Mouse (Mus musculus) liver, postnatal 0 days (tissue): ENCODE data around the gene Apbb1ip. TPM values are rescaled to one million over a fixed set of nuclear protein-coding genes. Genes with fewer than 3 reads are reported as not detected.
"Not testable (repeated sequence)": the region's sequence is repeated elsewhere in the genome, so short reads cannot be mapped to it uniquely, and the experiment has no call there.

Experiments
- ATAC-seq: fragments of 200-750 bp; cut with Nextera tagmentation; 2 replicates; pipeline ENCODE4 v1.8.0; 2017; ENCODE audit warnings: mild to moderate bottlenecking, moderate library complexity
- DNase-seq: peaks from one replicate; pipeline ENCODE4 v3.0.0-alpha.2; 2016
- H3K27ac ChIP-seq: fragments of 300-500 bp; sonication (generic); 2 replicates; pipeline ENCODE4 v1.5.1; 2014; ENCODE audit warnings: antibody characterized with exemption, moderate library complexity, mild to moderate bottlenecking, low read depth
- H3K27me3 ChIP-seq: fragments of 300-500 bp; sonication (generic); 2 replicates; pipeline ENCODE4 v1.6.1; 2014; ENCODE audit warnings: low read length, control low read depth, mixed read lengths; ENCODE audit not compliant: insufficient read depth
- H3K36me3 ChIP-seq: fragments of 300-500 bp; sonication (generic); replicated peaks from 2 replicates; pipeline ENCODE4 v1.6.1; 2014; ENCODE audit warnings: mild to moderate bottlenecking, control low read depth, low read length, moderate library complexity, mixed read lengths; ENCODE audit not compliant: insufficient read depth
- H3K4me1 ChIP-seq: fragments of 300-500 bp; sonication (generic); 2 replicates; pipeline ENCODE4 v1.6.1; 2014; ENCODE audit warnings: antibody characterized with exemption, mild to moderate bottlenecking, control low read depth; ENCODE audit not compliant: insufficient read depth
- H3K4me2 ChIP-seq: fragments of 300-500 bp; sonication (generic); 2 replicates; pipeline ENCODE4 v1.6.1; 2014; ENCODE audit warnings: low read depth, mild to moderate bottlenecking, low read length, moderate library complexity, mixed read lengths
- H3K4me3 ChIP-seq: fragments of 300-500 bp; sonication (generic); 2 replicates; pipeline ENCODE4 v1.5.1; 2014; ENCODE audit warnings: low read depth, low read length
- H3K9ac ChIP-seq: fragments of 300-500 bp; sonication (generic); replicated peaks from 2 replicates; pipeline ENCODE4 v1.6.1; 2014; ENCODE audit warnings: mild to moderate bottlenecking, moderate library complexity
- H3K9me3 ChIP-seq: fragments of 300-500 bp; sonication (generic); 2 replicates; pipeline ENCODE4 v1.6.1; 2016; ENCODE audit warnings: mild to moderate bottlenecking, control low read depth, low read length, mixed read lengths
- CTCF ChIP-seq: sonication (generic); IDR thresholded peaks from 2 replicates; pipeline ENCODE4 v1.5.1; 2016; ENCODE audit warnings: antibody characterized with exemption, low read depth
- EP300 ChIP-seq: IDR thresholded peaks from 2 replicates; pipeline ENCODE4 v1.6.1; 2016; ENCODE audit warnings: antibody characterized with exemption, low read depth, mild to moderate bottlenecking
- WGBS: fragments of 180-500 bp; shearing (Covaris S2); extraction: QIAGEN DNeasy Blood & Tissue Kit; methylation state at CpG from one replicate; pipeline ENCODE4 v1.1.7; 2014; ENCODE audit not compliant: insufficient replicate concordance; 5-methylcytosine and 5-hydroxymethylcytosine counted together
- polyA plus RNA-seq: library from polyadenylated mRNA; unstranded; fragments of >200 nt; fragmentation: Nextera tagmentation; extraction: Ambion mirVana; gene quantifications from 2 replicates; pipeline ENCODE4 v1.2.1, GENCODE M21; 2015

The Apbb1ip gene
- polyA plus RNA-seq, 1 experiment from 2014 or later = 11.3 TPM

GRCm38 (mm10) chr2:22865818-22866217 is 91.9 kb downstream of the Apbb1ip start:
- Histone ChIP-seq H3K9me3 (no peaks in the 10 kb centered on the region), H3K27ac (no peak overlapping the region), H3K27me3 (no peaks in the 10 kb centered on the region), H3K4me3 (no peak overlapping the region), H3K9ac (no peak overlapping the region), H3K36me3 (peaks cover 12% of the 10 kb centered on the region; the same call in 1 of the 2 replicates), H3K4me2 (no peak overlapping the region), H3K4me1 (no peaks in the 10 kb centered on the region)
- DNase-seq (no peak), ATAC-seq (no peak)
- TF ChIP-seq CTCF (no peak), EP300 (no peak)
- 88% methylated on average over 1 of the region's 1 CpGs for WGBS

- Histone ChIP-seq H3K9me3 (no peaks in the 10 kb centered on the region), H3K4me2 (no peak overlapping the region), H3K4me1 (no peaks in the 10 kb centered on the region), H3K4me3 (no peak overlapping the region), H3K27ac (no peak overlapping the region), H3K36me3 (peaks cover 12% of the 10 kb centered on the region; the same call in 1 of the 2 replicates), H3K27me3 (no peaks in the 10 kb centered on the region), H3K9ac (no peak overlapping the region)
- ATAC-seq (no peak), DNase-seq (no peak)
- 70% methylated on average over 7 of the region's 7 CpGs for WGBS
- TF ChIP-seq CTCF (no peak), EP300 (no peak)
Measured at GRCm38 (mm10) chr2:22866894-22867424, 93.1 kb downstream of the Apbb1ip start.

- no peak overlapping the region for H3K9ac ChIP-seq
- ATAC-seq (no peak), DNase-seq (no peak)
- H3K4me1 ChIP-seq = no peaks in the 10 kb centered on the region
- no peak overlapping the region for H3K4me2 ChIP-seq
- no peak overlapping the region for H3K4me3 ChIP-seq
- H3K27ac ChIP-seq = no peak overlapping the region
- H3K27me3 ChIP-seq = no peaks in the 10 kb centered on the region
- TF ChIP-seq CTCF = no peak
- TF ChIP-seq EP300 = no peak
- WGBS = 82% methylated on average over 1 of the region's 1 CpGs
- peaks cover 14% of the 10 kb centered on the region for H3K36me3 ChIP-seq
- H3K9me3 ChIP-seq = no peaks in the 10 kb centered on the region
Measured at GRCm38 (mm10) chr2:22873159-22873558, 99.3 kb downstream of the Apbb1ip start.

GRCm38 (mm10) chr2:22874628-22875027 is 100.7 kb downstream of the Apbb1ip start:
- DNase-seq (no peak), ATAC-seq (no peak)
- TF ChIP-seq EP300 (no peak), CTCF (no peak)

GRCm38 (mm10) chr2:22876614-22877013 is 102.7 kb downstream of the Apbb1ip start:
- Histone ChIP-seq H3K36me3 (peaks cover 8% of the 10 kb centered on the region; the same call in 1 of the 2 replicates), H3K4me1 (no peaks in the 10 kb centered on the region), H3K27ac (no peak overlapping the region), H3K4me2 (no peak overlapping the region), H3K9ac (no peak overlapping the region), H3K27me3 (no peaks in the 10 kb centered on the region), H3K9me3 (no peaks in the 10 kb centered on the region), H3K4me3 (no peak overlapping the region)
- TF ChIP-seq CTCF = no peak
- TF ChIP-seq EP300 = no peak
- WGBS = 85% methylated on average over 3 of the region's 3 CpGs
- ATAC-seq = no peak
- DNase-seq = no peak

More at GRCm38 (mm10) chr2:22874628-22875027, 100.7 kb downstream of the Apbb1ip start:
- WGBS = 72% methylated on average over 7 of the region's 10 CpGs
- H3K27me3 ChIP-seq = no peaks in the 10 kb centered on the region
- no peak overlapping the region for H3K9ac ChIP-seq
- no peak overlapping the region for H3K27ac ChIP-seq
- no peaks in the 10 kb centered on the region for H3K9me3 ChIP-seq
- no peaks in the 10 kb centered on the region for H3K4me1 ChIP-seq
- H3K4me3 ChIP-seq = no peak overlapping the region
- no peak overlapping the region for H3K4me2 ChIP-seq
- H3K36me3 ChIP-seq = peaks cover 8% of the 10 kb centered on the region; the same call in 1 of the 2 replicates

- Histone ChIP-seq H3K9ac (no peak overlapping the region), H3K4me2 (no peak overlapping the region), H3K4me3 (no peak overlapping the region), H3K9me3 (no peaks in the 10 kb centered on the region), H3K4me1 (no peaks in the 10 kb centered on the region), H3K36me3 (peaks cover 3% of the 10 kb centered on the region; the same call in 1 of the 2 replicates), H3K27me3 (no peaks in the 10 kb centered on the region), H3K27ac (no peak overlapping the region)
- ATAC-seq (no peak), DNase-seq (no peak)
- TF ChIP-seq CTCF (no peak), EP300 (no peak)
- 35% methylated on average over 1 of the region's 1 CpGs for WGBS
Measured at GRCm38 (mm10) chr2:22878781-22879180, 104.9 kb downstream of the Apbb1ip start.

GRCm38 (mm10) chr2:22880726-22881125 is 106.8 kb downstream of the Apbb1ip start:
- 81% methylated on average over 3 of the region's 3 CpGs for WGBS
- not testable (repeated sequence) for ATAC-seq, H3K4me2 ChIP-seq, DNase-seq, H3K4me1 ChIP-seq, H3K27me3 ChIP-seq, H3K27ac ChIP-seq, H3K4me3 ChIP-seq, H3K9me3 ChIP-seq, H3K9ac ChIP-seq, H3K36me3 ChIP-seq
